Mouse (Mus musculus) heart, embryonic 12.5 days (tissue): ENCODE measurements at regions not wholly inside any gene's neighbourhood (a gene's known extent, or its start where the extent isn't known, plus 50 kb on each side); places are given as distances from the start of the nearest gene placed in this dataset.

ENCODE experiments used
- ATAC-seq: fragments of 200-750 bp; cut with Nextera tagmentation; 2 replicates; pipeline ENCODE4 v1.8.0; 2017; ENCODE audit warnings: moderate TSS enrichment, moderate library complexity; ENCODE audit not compliant: insufficient number of reproducible peaks, low FRiP score
- H3K27ac ChIP-seq: fragments of 300-500 bp; sonication (generic); 2 replicates; pipeline ENCODE4 v1.5.1; 2016; ENCODE audit warnings: mild to moderate bottlenecking, moderate library complexity; ENCODE audit not compliant: poor library complexity, severe bottlenecking
- H3K27me3 ChIP-seq: fragments of 300-500 bp; sonication (generic); replicated peaks from 2 replicates; pipeline ENCODE4 v1.6.1; 2016; ENCODE audit warnings: mild to moderate bottlenecking, moderate library complexity
- H3K36me3 ChIP-seq: fragments of 300-500 bp; sonication (generic); 2 replicates; pipeline ENCODE4 v1.6.1; 2016; ENCODE audit warnings: mild to moderate bottlenecking, moderate library complexity
- H3K4me1 ChIP-seq: fragments of 300-500 bp; sonication (generic); replicated peaks from 2 replicates; pipeline ENCODE4 v1.6.1; 2016; ENCODE audit warnings: mild to moderate bottlenecking
- H3K4me2 ChIP-seq: fragments of 300-500 bp; sonication (generic); 2 replicates; pipeline ENCODE4 v1.6.1; 2016; ENCODE audit warnings: mild to moderate bottlenecking, moderate library complexity
- H3K4me3 ChIP-seq: fragments of 300-500 bp; sonication (generic); 2 replicates; pipeline ENCODE4 v1.5.1; 2016; ENCODE audit warnings: mild to moderate bottlenecking
- H3K9ac ChIP-seq: fragments of 300-500 bp; sonication (generic); 2 replicates; pipeline ENCODE4 v1.6.1; 2016; ENCODE audit warnings: mild to moderate bottlenecking, moderate library complexity
- H3K9me3 ChIP-seq: fragments of 300-500 bp; sonication (generic); replicated peaks from 2 replicates; pipeline ENCODE4 v1.6.1; 2016; ENCODE audit warnings: mild to moderate bottlenecking, moderate library complexity
- WGBS: fragments of 180-500 bp; shearing (Covaris S2); methylation state at CpG from one replicate; pipeline ENCODE4 v1.1.7; 2016; 5-methylcytosine and 5-hydroxymethylcytosine counted together

GRCm38 (mm10) chr6:16668004-16668403, 230.2 kb downstream of the Tfec start:
- WGBS, result 5% methylated on average over 2 of the region's 2 CpGs
- ATAC-seq, result 0 out of 2 replicates have a peak, but pooled peaks have one; percentile 59
- H3K4me1 ChIP-seq, result no peaks in the 10 kb centered on the region
- H3K4me2 ChIP-seq, result no peak overlapping the region
- H3K27ac ChIP-seq, result no peak overlapping the region
- no peaks in the 10 kb centered on the region for H3K36me3 ChIP-seq
- 0 out of 2 replicates have a peak, but pooled peaks cover 3% of the 10 kb centered on the region for H3K9me3 ChIP-seq
- no peak overlapping the region for H3K9ac ChIP-seq
- H3K27me3 ChIP-seq, result no peaks in the 10 kb centered on the region
- no peak overlapping the region for H3K4me3 ChIP-seq

- Histone ChIP-seq H3K36me3 (no peaks in the 10 kb centered on the region), H3K9me3 (0 out of 2 replicates have a peak, but pooled peaks cover 3% of the 10 kb centered on the region), H3K27ac (no peak overlapping the region), H3K9ac (no peak overlapping the region), H3K4me3 (no peak overlapping the region), H3K4me1 (no peaks in the 10 kb centered on the region), H3K4me2 (no peak overlapping the region), H3K27me3 (no peaks in the 10 kb centered on the region)
- ATAC-seq, result no peak
- 39% methylated on average over 6 of the region's 6 CpGs for WGBS
These were observed 231.0 kb downstream of the Tfec start for GRCm38 (mm10) chr6:16667241-16667640.

- no peaks in the 10 kb centered on the region for H3K36me3 ChIP-seq
- WGBS, result 71% methylated on average over 1 of the region's 1 CpGs
- no peak overlapping the region for H3K4me3 ChIP-seq
- no peaks in the 10 kb centered on the region for H3K27me3 ChIP-seq
- no peak overlapping the region for H3K9ac ChIP-seq
- no peaks in the 10 kb centered on the region for H3K4me1 ChIP-seq
- no peak for ATAC-seq
- H3K4me2 ChIP-seq, result no peak overlapping the region
- H3K27ac ChIP-seq, result no peak overlapping the region
- no peaks in the 10 kb centered on the region for H3K9me3 ChIP-seq
These were observed 252.0 kb downstream of the Tfec start for GRCm38 (mm10) chr6:16646269-16646668.

- Histone ChIP-seq H3K9ac (no peak overlapping the region), H3K36me3 (no peaks in the 10 kb centered on the region), H3K27ac (no peak overlapping the region), H3K9me3 (no peaks in the 10 kb centered on the region), H3K4me3 (no peak overlapping the region), H3K4me2 (no peak overlapping the region), H3K27me3 (no peaks in the 10 kb centered on the region), H3K4me1 (no peaks in the 10 kb centered on the region)
- ATAC-seq, result no peak
These were observed 254.7 kb downstream of the Tfec start for GRCm38 (mm10) chr6:16643519-16643918.

GRCm38 (mm10) chr6:16636736-16637304, 261.4 kb downstream of the Tfec start:
- Histone ChIP-seq H3K4me1 (no peaks in the 10 kb centered on the region), H3K9ac (no peak overlapping the region), H3K4me3 (no peak overlapping the region), H3K9me3 (no peaks in the 10 kb centered on the region), H3K36me3 (no peaks in the 10 kb centered on the region), H3K27ac (no peak overlapping the region), H3K4me2 (no peak overlapping the region), H3K27me3 (no peaks in the 10 kb centered on the region)
- no peak for ATAC-seq
- WGBS, result 88% methylated on average over 13 of the region's 13 CpGs

- Histone ChIP-seq H3K27me3 (no peaks in the 10 kb centered on the region), H3K4me3 (no peak overlapping the region)
- WGBS, result 53% methylated on average over 2 of the region's 2 CpGs
These were observed 262.1 kb downstream of the Tfec start for GRCm38 (mm10) chr6:16636108-16636507.

GRCm38 (mm10) chr6:16607393-16608023, 290.7 kb downstream of the Tfec start:
- Histone ChIP-seq H3K36me3 (no peaks in the 10 kb centered on the region), H3K9ac (no peak overlapping the region), H3K4me2 (no peak overlapping the region), H3K27me3 (no peaks in the 10 kb centered on the region), H3K4me1 (no peaks in the 10 kb centered on the region), H3K27ac (no peak overlapping the region), H3K4me3 (no peak overlapping the region), H3K9me3 (no peaks in the 10 kb centered on the region)
- no peak for ATAC-seq
- WGBS, result 75% methylated on average over 9 of the region's 9 CpGs

More at GRCm38 (mm10) chr6:16636108-16636507, 262.1 kb downstream of the Tfec start:
- no peak overlapping the region for H3K4me2 ChIP-seq
- no peaks in the 10 kb centered on the region for H3K36me3 ChIP-seq
- no peak overlapping the region for H3K9ac ChIP-seq
- ATAC-seq, result no peak
- no peaks in the 10 kb centered on the region for H3K4me1 ChIP-seq
- no peak overlapping the region for H3K27ac ChIP-seq
- H3K9me3 ChIP-seq, result no peaks in the 10 kb centered on the region

- 75% methylated on average over 4 of the region's 4 CpGs for WGBS
- H3K9me3 ChIP-seq, result no peaks in the 10 kb centered on the region
- no peak overlapping the region for H3K4me3 ChIP-seq
- no peaks in the 10 kb centered on the region for H3K4me1 ChIP-seq
- H3K27me3 ChIP-seq, result no peaks in the 10 kb centered on the region
- H3K27ac ChIP-seq, result no peak overlapping the region
- no peak for ATAC-seq
- no peaks in the 10 kb centered on the region for H3K36me3 ChIP-seq
- H3K4me2 ChIP-seq, result no peak overlapping the region
- H3K9ac ChIP-seq, result no peak overlapping the region
These were observed 291.4 kb downstream of the Tfec start for GRCm38 (mm10) chr6:16606687-16607392.

GRCm38 (mm10) chr6:16592411-16592810, 305.8 kb downstream of the Tfec start:
- no peak overlapping the region for H3K27ac ChIP-seq
- 66% methylated on average over 2 of the region's 2 CpGs for WGBS
- H3K36me3 ChIP-seq, result no peaks in the 10 kb centered on the region
- ATAC-seq, result no peak
- no peaks in the 10 kb centered on the region for H3K9me3 ChIP-seq
- no peaks in the 10 kb centered on the region for H3K27me3 ChIP-seq
- no peak overlapping the region for H3K4me3 ChIP-seq
- no peak overlapping the region for H3K4me2 ChIP-seq
- H3K9ac ChIP-seq, result no peak overlapping the region
- no peaks in the 10 kb centered on the region for H3K4me1 ChIP-seq

- Histone ChIP-seq H3K9ac (no peak overlapping the region), H3K27ac (no peak overlapping the region), H3K4me3 (no peak overlapping the region), H3K9me3 (no peaks in the 10 kb centered on the region), H3K4me1 (no peaks in the 10 kb centered on the region), H3K27me3 (no peaks in the 10 kb centered on the region), H3K4me2 (no peak overlapping the region), H3K36me3 (no peaks in the 10 kb centered on the region)
- ATAC-seq, result no peak
- 75% methylated on average over 7 of the region's 7 CpGs for WGBS
These were observed 315.9 kb downstream of the Tfec start for GRCm38 (mm10) chr6:16582302-16582701.

GRCm38 (mm10) chr6:16581801-16582200, 316.4 kb downstream of the Tfec start:
- 93% methylated on average over 4 of the region's 4 CpGs for WGBS
- H3K27ac ChIP-seq, result no peak overlapping the region
- H3K4me1 ChIP-seq, result no peaks in the 10 kb centered on the region
- no peak for ATAC-seq
- H3K9ac ChIP-seq, result no peak overlapping the region
- H3K4me3 ChIP-seq, result no peak overlapping the region
- no peaks in the 10 kb centered on the region for H3K9me3 ChIP-seq
- no peak overlapping the region for H3K4me2 ChIP-seq
- no peaks in the 10 kb centered on the region for H3K27me3 ChIP-seq
- no peaks in the 10 kb centered on the region for H3K36me3 ChIP-seq
